Mouse (Mus musculus): ENCODE measurements at regions not wholly inside any gene's neighbourhood (a gene's known extent, or its start where the extent isn't known, plus 50 kb on each side); places are given as distances from the start of the nearest gene placed in this dataset.
A peak's percentile ranks its signal among the peaks of the same experiment; 100 is the strongest.

DNA sequence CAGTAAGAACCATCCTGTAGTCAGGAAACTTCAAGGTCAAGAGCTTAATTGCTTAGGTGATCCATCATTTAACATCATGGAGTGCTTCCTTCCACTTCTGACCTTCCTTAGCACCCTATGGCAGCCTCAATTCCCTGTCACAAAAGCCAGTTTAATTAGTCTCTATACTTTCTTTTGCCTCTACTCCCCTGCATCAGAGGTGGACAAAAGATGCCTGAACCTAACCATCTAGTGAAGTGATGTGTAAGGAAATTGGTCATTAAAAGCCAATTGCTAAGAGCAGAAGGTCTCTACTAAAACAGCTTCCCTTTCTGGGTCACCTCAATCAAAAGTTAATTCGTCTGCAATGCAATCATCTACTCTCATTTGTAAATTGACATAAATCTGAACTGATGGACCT, 234.3 kb upstream of the Fbxl7 start:
- no peak for DNase-seq (ENCODE audit: low spot score in 2 of 2)

DNA sequence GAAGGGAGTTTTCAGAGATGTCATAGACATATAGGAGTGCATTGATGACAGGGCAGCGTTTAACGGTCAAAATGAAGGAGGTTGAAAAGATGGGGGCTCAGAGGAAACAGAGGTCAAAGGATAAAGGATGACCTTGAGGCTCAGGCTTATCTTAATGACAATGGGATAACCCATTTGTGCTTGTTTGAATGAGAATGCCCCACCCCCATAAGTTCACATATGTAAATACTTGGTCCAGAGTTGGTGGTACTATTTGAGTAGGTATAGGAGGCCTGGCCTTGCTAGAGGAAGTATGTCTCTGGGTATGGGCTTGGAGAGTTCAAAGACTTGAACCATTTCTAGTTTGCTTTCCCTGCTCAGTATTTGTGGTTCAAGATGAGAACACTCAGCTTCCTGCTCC, 237.4 kb upstream of the Fbxl7 start:
- no peak for DNase-seq (ENCODE audit: low spot score in 2 of 2)

DNA sequence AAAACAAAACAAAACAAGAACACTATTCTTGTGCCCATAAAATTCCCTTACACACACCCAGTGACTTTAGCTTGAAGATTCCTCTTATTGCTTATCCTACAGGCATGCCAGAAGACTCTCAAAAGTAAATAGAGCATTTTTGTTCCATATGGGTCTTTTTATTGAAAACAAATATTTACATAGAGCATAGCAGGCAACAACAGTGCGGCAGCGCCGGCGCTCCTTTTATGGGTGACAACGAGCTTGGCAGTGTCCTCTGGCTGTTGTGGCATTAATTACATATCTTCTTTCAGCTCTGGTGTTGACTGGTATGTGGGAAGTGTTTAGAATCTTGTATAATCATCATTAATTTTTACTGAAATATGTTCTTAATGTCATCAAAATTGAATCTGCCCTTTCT, 242.2 kb upstream of the Fbxl7 start:
- no peak for DNase-seq (ENCODE audit: low spot score in 2 of 2)

DNA sequence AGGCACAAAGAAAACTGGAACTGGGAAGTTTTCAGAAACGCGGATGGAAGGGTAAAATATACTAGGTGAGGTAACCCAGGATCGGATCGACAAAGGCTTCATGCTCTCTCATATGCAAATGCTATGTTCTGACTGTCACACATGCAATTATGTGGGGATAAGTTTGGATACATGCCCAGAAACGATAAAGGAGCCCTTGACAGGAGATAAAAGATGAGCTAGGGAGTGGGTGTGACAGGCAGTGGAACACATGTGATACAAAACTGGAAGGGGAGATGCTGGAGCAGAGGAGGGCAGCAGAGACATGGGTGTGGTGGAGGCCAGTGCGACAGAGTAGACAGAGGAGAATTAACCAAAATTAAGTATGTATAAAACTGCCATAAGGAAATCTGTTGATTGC, 250.5 kb upstream of the Fbxl7 start:
- no peak for DNase-seq (ENCODE audit: low spot score in 2 of 2)

DNA sequence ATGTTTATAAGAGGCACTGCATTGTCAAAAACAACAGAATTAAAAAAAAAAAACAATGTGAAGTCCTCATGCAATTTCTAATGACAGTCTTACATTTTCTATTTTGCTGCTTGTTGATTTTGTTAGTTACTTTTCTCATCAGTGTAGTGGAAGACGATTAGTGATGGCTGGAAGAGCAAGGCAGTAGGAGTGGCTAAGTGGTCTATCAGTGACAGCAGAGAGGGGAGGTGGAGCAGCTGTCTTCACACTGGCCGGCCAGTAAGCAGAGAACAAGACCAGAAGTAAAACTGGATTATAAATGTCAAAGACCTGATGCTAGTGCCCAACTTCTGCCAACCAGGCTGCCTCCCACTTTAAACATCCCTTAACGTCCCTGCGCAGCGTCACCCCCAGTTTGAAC, 265.6 kb upstream of the Fbxl7 start:
- DNase-seq (ENCODE audit: low spot score in 2 of 2) = no peak

DNA sequence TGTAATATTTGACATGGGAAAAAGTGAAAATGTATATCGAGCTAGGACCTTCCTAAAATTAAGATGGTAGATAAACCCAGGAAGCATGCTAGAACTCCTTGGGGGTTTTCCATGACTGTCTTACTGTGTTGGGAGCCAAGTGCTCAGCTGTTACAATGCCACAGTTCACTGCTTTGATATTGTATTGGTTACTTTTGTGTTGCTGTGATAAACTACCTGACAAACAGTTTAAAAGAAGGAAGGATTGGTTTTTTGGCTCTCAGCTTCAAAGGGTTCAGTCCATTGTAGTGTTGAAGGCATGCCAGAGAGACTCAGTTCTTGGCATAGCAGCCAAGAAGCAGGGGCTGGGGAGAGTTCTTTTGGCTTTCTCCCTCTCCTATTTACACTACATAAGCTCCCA, 272.1 kb upstream of the Fbxl7 start:
- no peak for DNase-seq (ENCODE audit: low spot score in 2 of 2)

DNA sequence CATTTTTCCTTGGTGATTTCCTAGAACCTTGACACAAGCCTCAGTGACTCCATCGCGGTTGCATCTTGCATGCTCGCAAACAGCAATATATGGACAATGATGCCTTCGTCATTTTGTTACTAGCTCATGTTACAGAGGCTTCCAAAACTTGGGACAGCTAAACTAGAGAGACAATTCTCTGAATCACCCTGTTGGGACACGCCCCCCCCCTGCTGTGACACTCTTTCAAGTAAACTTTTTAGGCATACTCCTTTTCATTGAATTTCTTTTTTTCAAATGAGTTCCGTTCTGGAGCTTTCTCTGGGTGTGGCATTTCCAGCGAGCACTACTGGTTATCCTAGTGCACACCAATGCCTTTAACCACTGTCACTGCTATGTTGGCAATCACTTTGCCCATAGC, 274.5 kb upstream of the Fbxl7 start:
- DNase-seq (ENCODE audit: low spot score in 2 of 2) = no peak

DNA sequence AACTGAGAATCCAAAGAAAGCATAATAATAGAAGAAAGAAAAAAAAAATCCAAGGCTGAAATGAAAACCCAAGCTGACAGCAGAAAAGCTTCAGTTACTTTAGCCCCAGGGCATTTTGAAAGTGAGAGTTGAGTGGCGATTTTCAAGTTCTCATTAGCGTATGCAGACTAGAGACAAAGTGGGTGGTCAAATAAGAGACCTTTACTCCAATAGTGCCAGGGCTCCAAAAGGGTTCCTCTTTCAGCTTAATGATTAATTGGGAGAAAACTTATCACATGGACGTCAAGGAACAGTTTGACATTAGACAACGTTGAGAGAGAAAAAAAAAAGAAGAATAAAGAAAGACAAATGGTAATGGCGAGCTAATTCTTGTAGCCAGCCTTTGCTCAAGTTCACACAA, 278.1 kb upstream of the Fbxl7 start:
- no peak for DNase-seq (ENCODE audit: low spot score in 2 of 2)

DNA sequence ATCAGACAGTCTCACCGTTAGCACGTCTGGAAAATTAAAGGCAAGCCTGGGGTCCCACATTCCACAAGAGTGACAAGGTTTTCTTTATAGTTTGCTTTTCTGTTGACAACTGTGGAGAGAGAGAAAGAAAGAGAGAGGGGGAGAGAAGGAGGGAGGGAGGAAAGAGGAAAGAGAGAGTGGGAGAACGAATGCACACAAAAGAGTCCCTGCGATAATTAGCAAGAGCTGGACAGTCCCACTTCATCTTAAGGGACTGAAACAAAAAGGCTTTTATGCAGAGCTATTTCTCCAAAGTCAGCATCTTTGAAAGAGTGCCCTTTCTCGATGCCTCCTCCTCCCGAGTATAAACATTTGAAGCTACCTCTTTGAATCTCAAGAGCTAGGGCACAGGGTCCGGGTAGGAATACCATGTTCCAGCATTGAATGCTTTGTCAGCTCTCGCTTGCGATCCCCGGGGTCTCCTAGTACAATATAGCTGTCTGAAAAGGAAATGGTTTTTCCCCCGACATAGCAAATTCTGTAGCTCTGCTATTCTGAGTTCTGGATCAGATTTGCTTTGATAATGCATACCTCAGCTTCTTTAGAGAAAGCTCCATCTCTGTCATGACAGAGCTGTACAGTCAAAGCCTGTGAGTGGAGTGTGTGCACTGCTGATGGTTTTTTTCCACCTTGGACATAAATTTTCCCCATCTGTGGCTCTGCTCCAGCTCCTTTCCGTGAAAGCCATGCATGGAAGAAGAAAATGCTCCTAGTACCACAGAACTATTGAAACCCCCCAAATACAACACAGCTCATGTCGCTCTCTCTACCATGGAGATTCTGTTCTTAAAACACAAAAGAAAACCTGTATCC, 282.9 kb upstream of the Fbxl7 start:
- no peak for DNase-seq (ENCODE audit: low spot score in 2 of 2)

DNA sequence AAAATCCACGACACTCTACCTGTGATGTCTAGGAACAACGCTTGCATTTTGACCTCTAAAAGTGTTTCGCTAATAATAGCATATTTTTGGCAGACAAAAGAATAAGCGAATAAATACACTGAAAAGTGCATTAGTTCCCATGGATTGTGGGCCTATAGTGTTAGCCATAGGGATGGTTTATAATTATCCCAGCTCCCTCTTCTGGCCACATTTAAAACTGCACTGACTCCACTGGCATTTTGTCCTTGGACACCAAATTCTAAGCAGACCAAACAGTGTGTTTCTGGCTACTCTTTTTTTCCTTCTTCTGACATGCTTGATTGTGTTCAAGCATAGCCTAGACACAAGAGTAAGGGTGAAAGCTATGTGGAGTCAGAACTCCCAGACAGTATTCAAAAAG, 276.8 kb upstream of the Ank start:
- DNase-seq (ENCODE audit: low spot score in 2 of 2) = no peak

DNA sequence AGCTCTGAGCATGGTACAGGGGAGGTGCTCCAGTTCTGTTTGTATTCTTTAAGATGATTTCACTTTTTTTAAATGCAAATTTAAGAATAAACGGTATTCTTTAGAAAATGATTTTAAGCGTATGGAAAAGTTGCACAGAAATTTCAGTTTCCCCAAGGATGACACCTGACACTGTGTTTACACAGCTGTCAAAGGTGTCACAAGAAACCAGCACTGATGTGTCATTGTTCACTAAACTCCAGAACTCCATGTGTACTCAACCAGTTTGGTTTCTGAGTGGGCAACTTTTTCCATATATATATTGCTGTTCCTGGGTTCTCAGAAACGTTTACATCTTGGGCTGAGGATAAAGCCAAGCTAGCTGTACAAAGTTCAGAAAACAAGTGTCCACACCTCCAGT, 265.0 kb upstream of the Ank start:
- DNase-seq (ENCODE audit: low spot score in 2 of 2) = no peak

DNA sequence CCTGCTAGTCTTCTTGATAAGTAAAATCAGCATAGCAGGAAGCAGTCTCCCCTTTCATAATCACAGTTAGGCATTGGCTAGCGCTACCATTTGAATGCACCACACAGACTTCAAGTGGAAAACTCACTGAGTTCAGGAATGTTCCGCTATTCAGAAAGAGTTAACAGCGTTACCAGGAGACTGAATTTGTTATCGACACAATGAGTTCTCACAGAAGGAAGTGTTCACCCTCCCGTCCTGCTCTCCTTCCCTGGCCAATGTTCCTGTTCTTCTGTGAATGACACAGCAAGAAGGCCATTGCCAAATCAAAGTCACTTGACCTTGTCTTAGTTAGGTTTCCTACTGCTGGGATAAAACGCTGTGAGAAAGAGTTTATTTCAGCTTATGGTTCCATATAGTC, 261.6 kb upstream of the Ank start:
- DNase-seq (ENCODE audit: low spot score in 2 of 2) = no peak

DNA sequence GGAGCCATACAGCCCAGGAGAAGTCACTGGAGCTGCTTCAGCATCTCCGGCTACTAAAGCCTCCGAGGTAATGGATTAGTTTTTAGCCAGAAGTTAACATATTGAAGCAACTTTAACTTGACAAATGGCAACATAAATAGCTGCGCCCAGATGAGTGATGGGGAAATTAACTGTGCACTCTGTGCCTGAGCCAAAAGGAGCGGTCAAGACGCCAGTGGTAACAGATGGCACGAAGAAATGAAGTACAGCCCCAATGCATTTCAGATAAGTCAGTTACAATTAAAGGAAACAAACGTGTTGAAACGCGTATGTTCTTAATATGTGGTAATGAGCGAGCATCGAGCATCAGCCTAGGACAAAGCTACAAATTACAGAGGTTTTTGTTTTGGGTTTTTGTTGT, 259.0 kb upstream of the Ank start:
- DNase-seq (ENCODE audit: low spot score in 2 of 2) = no peak

DNA sequence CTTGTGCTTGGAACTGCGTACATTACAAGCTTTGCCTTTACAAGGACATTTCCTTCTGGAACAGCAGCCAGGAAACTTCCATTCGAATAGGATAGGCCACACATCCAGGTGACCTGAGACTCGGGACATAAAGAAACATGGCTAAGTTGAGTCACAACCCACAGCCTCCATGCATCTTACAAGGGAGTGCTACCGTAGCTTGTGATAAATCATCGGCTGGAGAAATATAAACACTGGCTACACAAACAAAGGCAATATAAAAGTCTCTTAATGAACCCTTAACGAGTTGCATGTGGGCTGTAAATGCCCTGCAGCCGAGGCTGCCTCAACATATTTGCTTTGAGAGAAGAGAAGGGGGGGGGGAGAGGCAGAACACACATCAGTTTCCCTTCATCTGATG, 250.1 kb upstream of the Ank start:
- DNase-seq (ENCODE audit: low spot score in 2 of 2) = no peak

DNA sequence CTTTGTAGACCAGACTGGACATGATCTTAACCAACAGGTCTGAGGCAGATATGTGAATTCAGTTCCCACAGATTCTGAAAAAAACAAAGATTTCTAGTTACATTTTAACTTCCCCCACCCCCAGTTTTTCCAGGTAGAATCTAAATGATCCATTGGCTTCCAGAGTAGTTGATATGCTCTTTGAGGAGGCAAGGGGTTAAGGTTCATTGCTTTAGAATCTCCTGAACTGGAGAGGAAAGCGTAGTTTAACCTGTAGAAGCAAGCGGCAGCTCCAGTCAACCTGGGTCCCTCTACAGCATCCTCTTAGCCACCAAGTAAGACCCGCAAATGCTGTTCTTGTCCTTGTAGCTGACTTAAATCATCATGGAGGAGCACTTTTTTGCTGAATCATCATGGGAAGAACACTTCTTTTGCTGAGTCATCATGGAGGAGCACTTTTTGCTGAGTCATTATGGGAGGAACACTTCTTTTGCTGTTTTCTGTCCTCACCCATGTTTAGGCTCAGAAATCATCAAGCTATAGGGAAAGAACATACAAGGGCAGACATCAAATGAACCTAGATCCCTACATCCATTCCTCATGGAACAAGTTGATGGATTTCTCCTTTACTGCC, 247.2 kb upstream of the Ank start:
- no peak for DNase-seq (ENCODE audit: low spot score in 2 of 2)

DNA sequence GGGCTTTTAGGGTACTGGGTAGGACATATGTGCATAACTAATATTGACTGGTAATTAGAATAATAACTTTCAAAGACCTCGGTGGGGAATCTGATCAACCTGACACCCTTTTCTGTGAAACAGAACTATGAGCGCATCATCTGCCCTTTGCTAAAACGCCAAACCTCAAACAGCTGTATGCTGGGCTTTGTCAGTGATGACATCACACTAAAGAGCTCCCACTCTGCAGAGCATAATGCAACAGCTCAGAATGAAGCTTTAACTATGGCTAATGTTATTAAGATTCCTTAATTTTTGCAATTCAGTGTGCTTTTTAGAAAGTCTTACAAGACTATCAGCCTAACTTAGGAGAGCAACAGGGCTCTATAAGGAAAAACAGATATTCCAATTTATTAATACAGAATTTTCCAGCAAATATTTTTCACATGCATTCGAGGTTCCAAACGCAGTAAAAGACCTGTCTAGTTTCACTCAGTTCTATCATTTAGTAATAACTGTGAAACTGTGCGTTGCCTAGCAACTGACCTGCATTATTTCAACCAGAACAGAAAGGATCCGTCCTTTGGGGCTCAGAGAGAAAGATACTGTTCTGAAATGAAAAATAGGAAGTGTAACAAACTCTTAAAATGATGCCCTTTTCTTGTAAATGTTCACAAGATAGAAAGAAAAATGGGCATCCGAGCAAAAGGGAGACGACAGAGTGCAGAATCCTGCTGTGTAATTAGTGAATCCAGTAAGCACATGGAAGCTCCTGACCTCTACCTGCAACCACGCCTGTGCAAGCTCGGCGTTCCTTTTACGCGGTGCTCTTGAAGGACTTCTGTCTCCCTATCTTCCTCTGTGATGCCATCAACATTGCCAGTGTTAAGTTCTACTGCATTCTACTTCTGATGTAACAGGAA, 242.6 kb upstream of the Ank start:
- DNase-seq (ENCODE audit: low spot score in 2 of 2) = no peak

DNA sequence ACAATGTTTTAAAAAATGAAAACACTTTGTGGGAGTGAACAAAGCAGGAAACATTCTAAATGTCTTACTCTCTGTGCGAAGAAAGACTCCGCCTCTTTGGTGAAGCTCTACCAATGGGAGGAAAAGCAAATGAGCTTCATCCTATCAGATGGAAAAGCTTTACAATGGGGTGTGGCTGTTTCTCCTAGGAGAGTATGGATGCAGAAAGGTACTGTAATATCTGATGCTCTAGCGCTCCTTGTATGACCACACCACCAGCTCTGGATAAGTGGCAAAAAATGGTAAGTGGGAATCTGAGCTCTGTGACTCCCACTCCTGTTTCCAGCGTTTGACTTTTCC, 242.0 kb upstream of the Ank start:
- DNase-seq (ENCODE audit: low spot score in 2 of 2) = no peak

DNA sequence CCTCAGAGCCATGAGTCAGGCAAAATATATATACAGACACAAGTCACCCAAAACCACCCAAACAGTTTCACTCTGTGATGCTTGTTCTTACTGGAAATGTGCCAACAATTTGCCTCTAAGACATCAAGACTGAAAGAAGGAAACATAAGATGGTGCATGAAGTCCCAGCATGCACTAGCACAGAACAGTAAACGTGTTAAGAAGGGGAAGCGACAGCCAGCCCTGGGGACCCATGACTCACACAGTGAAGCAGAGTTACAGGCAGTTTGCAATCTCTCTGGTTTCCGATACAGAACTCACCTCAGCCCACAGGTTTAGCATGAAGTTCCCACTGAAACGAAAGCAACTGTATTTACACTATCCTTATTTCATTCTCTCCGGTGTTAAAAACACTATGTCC, 233.7 kb upstream of the Ank start:
- no peak for DNase-seq (ENCODE audit: low spot score in 2 of 2)

DNA sequence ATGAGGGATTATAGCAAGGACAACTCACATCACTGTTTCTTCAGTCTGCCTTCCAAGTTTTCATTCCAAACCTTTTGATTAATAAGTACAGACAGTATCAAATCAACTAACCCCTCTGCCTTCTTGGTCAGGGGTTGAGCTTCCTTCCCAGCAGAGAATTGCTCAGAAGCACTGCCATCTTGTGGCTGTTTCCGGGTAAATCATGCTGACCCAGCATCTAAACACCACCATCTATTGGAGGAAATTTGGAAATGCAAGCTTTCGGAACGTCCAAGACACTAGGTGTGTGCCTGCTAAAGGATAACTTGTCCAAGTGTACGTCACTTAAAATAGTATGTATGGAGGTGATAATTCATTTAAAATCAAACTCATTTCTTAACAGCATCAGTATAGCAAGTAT, 231.7 kb upstream of the Ank start:
- peak in 1 of 2 experiments; percentile 5 for DNase-seq (ENCODE audit: low spot score in 2 of 2)

DNA sequence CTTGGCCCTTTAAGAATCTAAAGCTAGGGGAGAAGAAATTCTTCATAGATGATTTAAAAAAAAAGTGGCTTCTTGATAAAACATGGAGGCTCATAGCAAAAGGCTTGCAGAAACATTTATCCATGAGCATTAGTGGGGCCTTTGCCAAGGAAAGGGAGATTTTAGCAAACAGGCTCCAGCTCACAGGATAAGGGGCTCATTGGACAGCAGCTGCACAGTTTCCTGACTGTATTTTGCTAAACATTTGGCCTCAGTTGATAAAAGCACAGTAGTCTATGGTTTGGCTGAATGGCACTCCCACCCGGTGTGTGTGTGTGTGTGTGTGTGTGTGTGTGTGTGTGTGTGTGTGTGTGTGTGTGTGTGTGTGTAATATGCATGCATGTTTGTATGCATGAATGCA, 228.2 kb upstream of the Ank start:
- DNase-seq (ENCODE audit: low spot score in 2 of 2) = no peak

DNA sequence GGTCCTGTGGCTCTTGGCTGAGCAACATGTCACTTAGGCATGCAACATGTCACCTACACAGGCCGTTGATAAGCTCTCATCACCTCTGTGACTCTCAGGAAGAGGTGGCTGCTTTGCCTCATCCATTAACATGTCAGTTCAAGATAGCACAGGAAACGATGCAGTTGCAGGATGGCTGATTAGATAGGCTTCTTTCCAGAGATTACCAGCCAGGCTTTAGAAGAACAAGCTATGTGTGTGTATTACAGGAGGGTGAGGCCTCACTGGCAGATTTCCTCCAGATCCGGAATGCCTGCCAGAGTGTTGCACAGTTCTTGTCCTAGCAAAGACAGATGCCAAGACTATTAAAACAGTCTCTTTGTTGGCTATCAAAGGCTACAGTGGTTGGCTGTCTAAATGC, 220.2 kb upstream of the Ank start:
- no peak for DNase-seq (ENCODE audit: low spot score in 2 of 2)

DNA sequence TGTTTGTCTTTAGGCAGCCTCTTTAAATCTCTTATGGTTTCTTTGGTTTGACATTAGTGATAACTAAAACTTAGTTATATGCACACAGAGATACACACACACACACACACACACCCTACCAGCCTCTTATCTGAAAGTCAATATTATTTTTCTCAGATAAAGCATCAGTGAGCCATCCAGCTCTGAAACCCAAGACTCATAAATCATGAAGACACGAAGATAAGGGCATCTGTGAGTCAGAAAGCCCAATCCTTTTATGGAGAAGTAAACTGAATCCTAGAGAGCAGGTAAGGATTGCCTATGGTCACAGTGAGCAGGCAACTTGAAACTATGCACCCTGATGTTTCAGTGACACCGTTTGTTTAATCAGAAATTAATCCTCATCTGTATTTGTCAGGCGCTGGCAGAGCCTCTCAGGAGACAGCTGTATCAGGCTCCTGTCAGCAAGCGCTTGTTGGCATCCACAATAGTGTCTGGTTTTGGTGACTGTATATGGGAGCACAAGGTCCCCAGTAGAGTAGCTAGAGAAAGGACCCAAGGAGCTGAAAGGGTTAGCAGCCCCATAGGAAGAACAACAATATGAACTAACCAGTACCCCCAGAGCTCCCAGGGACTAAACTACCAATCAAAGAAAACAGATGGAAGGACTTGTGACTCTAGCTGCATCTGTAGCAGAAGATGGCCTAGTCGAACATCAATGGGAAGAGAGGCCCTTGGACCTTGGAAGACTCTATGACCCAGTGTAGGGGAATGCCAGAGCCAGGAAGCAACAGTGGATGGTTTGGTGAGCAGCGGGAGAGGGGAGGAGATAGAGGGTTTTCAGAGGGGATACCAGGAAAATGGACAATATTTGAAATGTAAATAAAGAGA, 207.3 kb upstream of the Ank start:
- DNase-seq (ENCODE audit: low spot score in 2 of 2) = no peak

All from spleen, postnatal 14 days (tissue).